Mouse (Mus musculus) G1E (cell line): ENCODE data around the gene Cox7a2l.

Experiments used
- CTCF ChIP-seq: IDR thresholded peaks from 2 replicates; pipeline ENCODE4 v1.5.1; 2012; ENCODE audit warnings: low read depth, low read length, inconsistent platforms, mixed read lengths
- GATA1 ChIP-seq: IDR thresholded peaks from 2 replicates; pipeline ENCODE4 v1.6.1; 2012; ENCODE audit warnings: borderline replicate concordance, low read length, inconsistent platforms, mixed read lengths

- TF ChIP-seq CTCF: no peak
- no peak for TF ChIP-seq GATA1
These were observed 5.0 kb downstream of the Cox7a2l start for GRCm38 (mm10) chr17:83512130-83512529.
